Mouse (Mus musculus): ENCODE measurements around the gene Methig1.
A peak's percentile ranks its signal among the peaks of the same experiment; 100 is the strongest.

The Methig1 gene

GRCm38 (mm10) chr15:100428296-100428905 lies 75.5 kb downstream of the Methig1 start:
- peak; percentile 71 for DNase-seq

- DNase-seq: peak; percentile 62
These were observed 77.1 kb downstream of the Methig1 start for GRCm38 (mm10) chr15:100429959-100430565.

GRCm38 (mm10) chr15:100433234-100433633 lies 80.3 kb downstream of the Methig1 start:
- no peak for DNase-seq
